Mouse (Mus musculus) kidney, embryonic 14.5 days (tissue): Measurements from ENCODE around the gene Gabra5. TPM values are rescaled to one million over a fixed set of nuclear protein-coding genes. Genes with fewer than 3 reads are reported as not detected.

Source experiments
- ATAC-seq: fragments of 200-750 bp; cut with Nextera tagmentation; 2 replicates; pipeline ENCODE4 v1.8.0; 2017; ENCODE audit warnings: moderate number of reproducible peaks, mild to moderate bottlenecking, moderate TSS enrichment, moderate library complexity; ENCODE audit not compliant: low FRiP score, low TSS enrichment
- H3K27ac ChIP-seq: fragments of 300-500 bp; sonication (generic); 2 replicates; pipeline ENCODE4 v1.5.1; 2014; ENCODE audit warnings: low read depth, mild to moderate bottlenecking, low read length, moderate library complexity, mixed read lengths
- H3K27me3 ChIP-seq: fragments of 300-500 bp; sonication (generic); 2 replicates; pipeline ENCODE4 v1.6.1; 2014; ENCODE audit warnings: mild to moderate bottlenecking, low read length; ENCODE audit not compliant: control insufficient read depth, insufficient read depth
- H3K36me3 ChIP-seq: fragments of 300-500 bp; sonication (generic); 2 replicates; pipeline ENCODE4 v1.6.1; 2014; ENCODE audit warnings: low read length, mixed read lengths; ENCODE audit not compliant: control insufficient read depth, insufficient read depth
- H3K4me1 ChIP-seq: fragments of 300-500 bp; sonication (generic); 2 replicates; pipeline ENCODE4 v1.6.1; 2014; ENCODE audit warnings: low read length, mixed read lengths; ENCODE audit not compliant: control insufficient read depth, insufficient read depth
- H3K4me2 ChIP-seq: fragments of 300-500 bp; sonication (generic); replicated peaks from 2 replicates; pipeline ENCODE4 v1.6.1; 2014; ENCODE audit warnings: low read depth, mild to moderate bottlenecking, low read length
- H3K4me3 ChIP-seq: fragments of 300-500 bp; sonication (generic); 2 replicates; pipeline ENCODE4 v1.5.1; 2014; ENCODE audit warnings: mild to moderate bottlenecking, low read length
- H3K9ac ChIP-seq: fragments of 300-500 bp; sonication (generic); 2 replicates; pipeline ENCODE4 v1.6.1; 2014; ENCODE audit warnings: low read depth, mild to moderate bottlenecking, low read length, moderate library complexity
- H3K9me3 ChIP-seq: fragments of 300-500 bp; sonication (generic); 2 replicates; pipeline ENCODE4 v1.6.1; 2016; ENCODE audit warnings: low read length; ENCODE audit not compliant: control insufficient read depth
- WGBS: fragments of 180-500 bp; shearing (Covaris S2); extraction: QIAGEN DNeasy Blood & Tissue Kit; methylation state at CpG from one replicate; pipeline ENCODE4 v1.1.7; 2014; 5-methylcytosine and 5-hydroxymethylcytosine counted together
- polyA plus RNA-seq: library from polyadenylated mRNA; unstranded; fragments of >200 nt; fragmentation: Nextera tagmentation; extraction: Ambion mirVana; gene quantifications from 2 replicates; pipeline ENCODE4 v1.2.1, GENCODE M21; 2014

Gene Gabra5
- 0.26 and 0.43 TPM in 2 replicates for polyA plus RNA-seq

GRCm38 (mm10) chr7:57509681-57510141 is at the start of gene Gabra5:
TSS of gene Gabra5 (minus strand) at chr7:57510059.
- Histone ChIP-seq H3K36me3 (no peaks in the 10 kb centered on the region), H3K27ac (no peak within 1 kb of the TSS), H3K4me1 (no peaks in the 10 kb centered on the region; the same call in 1 of the 2 replicates), H3K4me3 (peak within 1 kb of the TSS; percentile 45), H3K4me2 (peak within 1 kb of the TSS; percentile 60), H3K27me3 (peaks cover 57% of the 10 kb centered on the region), H3K9me3 (no peaks in the 10 kb centered on the region), H3K9ac (peak within 1 kb of the TSS; percentile 28; the same call in 1 of the 2 replicates)
- ATAC-seq, result peak; percentile 87
- WGBS, result 2% methylated on average over 29 of the region's 59 CpGs

GRCm38 (mm10) chr7:57538565-57538964 is 28.7 kb upstream of the Gabra5 start:
- no peak overlapping the region for H3K27ac ChIP-seq
- H3K36me3 ChIP-seq, result no peaks in the 10 kb centered on the region
- H3K9me3 ChIP-seq, result no peaks in the 10 kb centered on the region
- no peaks in the 10 kb centered on the region for H3K27me3 ChIP-seq
- 22% methylated on average over 7 of the region's 7 CpGs for WGBS
- no peak overlapping the region for H3K9ac ChIP-seq
- no peak overlapping the region for H3K4me3 ChIP-seq
- H3K4me2 ChIP-seq, result no peak overlapping the region
- ATAC-seq, result peak; percentile 49; the same call in 1 of the 2 replicates
- no peaks in the 10 kb centered on the region for H3K4me1 ChIP-seq

GRCm38 (mm10) chr7:57532676-57533075 is 22.8 kb upstream of the Gabra5 start:
- H3K9ac ChIP-seq, result no peak overlapping the region
- no peak overlapping the region for H3K4me3 ChIP-seq
- no peaks in the 10 kb centered on the region; the same call in 1 of the 2 replicates for H3K4me1 ChIP-seq
- H3K27me3 ChIP-seq, result no peaks in the 10 kb centered on the region
- no peaks in the 10 kb centered on the region for H3K9me3 ChIP-seq
- no peak overlapping the region for H3K4me2 ChIP-seq
- no peaks in the 10 kb centered on the region for H3K36me3 ChIP-seq
- ATAC-seq, result peak; percentile 75; the same call in 1 of the 2 replicates
- no peak overlapping the region for H3K27ac ChIP-seq
- WGBS, result 26% methylated on average over 10 of the region's 10 CpGs

GRCm38 (mm10) chr7:57529954-57530353 is 20.1 kb upstream of the Gabra5 start:
- Histone ChIP-seq H3K4me1 (no peaks in the 10 kb centered on the region; the same call in 1 of the 2 replicates), H3K4me2 (no peak overlapping the region), H3K27me3 (no peaks in the 10 kb centered on the region), H3K9me3 (no peaks in the 10 kb centered on the region), H3K9ac (no peak overlapping the region), H3K27ac (no peak overlapping the region), H3K36me3 (no peaks in the 10 kb centered on the region), H3K4me3 (no peak overlapping the region)
- 93% methylated on average over 8 of the region's 8 CpGs for WGBS
- no peak for ATAC-seq

GRCm38 (mm10) chr7:57529451-57529850 is 19.6 kb upstream of the Gabra5 start:
- no peak overlapping the region for H3K4me3 ChIP-seq
- no peak overlapping the region for H3K27ac ChIP-seq
- H3K9ac ChIP-seq, result no peak overlapping the region
- no peak overlapping the region for H3K4me2 ChIP-seq
- H3K36me3 ChIP-seq, result no peaks in the 10 kb centered on the region
- no peaks in the 10 kb centered on the region; the same call in 1 of the 2 replicates for H3K4me1 ChIP-seq
- H3K9me3 ChIP-seq, result no peaks in the 10 kb centered on the region
- WGBS, result 83% methylated on average over 3 of the region's 4 CpGs
- H3K27me3 ChIP-seq, result no peaks in the 10 kb centered on the region
- no peak for ATAC-seq

- H3K27me3 ChIP-seq, result peaks cover 46% of the 10 kb centered on the region
- no peak overlapping the region for H3K9ac ChIP-seq
- no peak overlapping the region for H3K27ac ChIP-seq
- H3K9me3 ChIP-seq, result no peaks in the 10 kb centered on the region
- H3K4me1 ChIP-seq, result no peaks in the 10 kb centered on the region; the same call in 1 of the 2 replicates
- H3K4me3 ChIP-seq, result no peak overlapping the region
- H3K4me2 ChIP-seq, result no peak overlapping the region
- WGBS, result 38% methylated on average over 3 of the region's 3 CpGs
- no peak for ATAC-seq
- no peaks in the 10 kb centered on the region for H3K36me3 ChIP-seq
Observed at GRCm38 (mm10) chr7:57512955-57513354, 3.1 kb upstream of the Gabra5 start.

- Histone ChIP-seq H3K4me1 (no peaks in the 10 kb centered on the region; the same call in 1 of the 2 replicates), H3K9ac (peak overlapping the region; percentile 28; the same call in 1 of the 2 replicates), H3K4me3 (peak overlapping the region; percentile 45), H3K27ac (no peak overlapping the region), H3K4me2 (peak overlapping the region; percentile 60), H3K36me3 (no peaks in the 10 kb centered on the region), H3K9me3 (no peaks in the 10 kb centered on the region), H3K27me3 (peaks cover 51% of the 10 kb centered on the region)
- 3% methylated on average over 71 of the region's 72 CpGs for WGBS
- peak; percentile 83 for ATAC-seq
Observed at GRCm38 (mm10) chr7:57508860-57509632, 813 bp downstream of the Gabra5 start.

GRCm38 (mm10) chr7:57502809-57503208 is 7.0 kb downstream of the Gabra5 start:
- H3K4me1 ChIP-seq, result no peaks in the 10 kb centered on the region
- peaks cover 9% of the 10 kb centered on the region for H3K27me3 ChIP-seq
- no peaks in the 10 kb centered on the region for H3K9me3 ChIP-seq
- H3K4me3 ChIP-seq, result no peak overlapping the region
- H3K27ac ChIP-seq, result no peak overlapping the region
- no peaks in the 10 kb centered on the region for H3K36me3 ChIP-seq
- H3K4me2 ChIP-seq, result no peak overlapping the region
- 83% methylated on average over 4 of the region's 4 CpGs for WGBS
- ATAC-seq, result no peak
- H3K9ac ChIP-seq, result no peak overlapping the region

- no peaks in the 10 kb centered on the region for H3K4me1 ChIP-seq
- H3K27me3 ChIP-seq, result no peaks in the 10 kb centered on the region
- ATAC-seq, result no peak
- no peak overlapping the region for H3K27ac ChIP-seq
- H3K9me3 ChIP-seq, result no peaks in the 10 kb centered on the region
- no peak overlapping the region for H3K9ac ChIP-seq
- H3K36me3 ChIP-seq, result no peaks in the 10 kb centered on the region
- no peak overlapping the region for H3K4me2 ChIP-seq
- no peak overlapping the region for H3K4me3 ChIP-seq
- WGBS, result 81% methylated on average over 4 of the region's 4 CpGs
Observed at GRCm38 (mm10) chr7:57491795-57492194, 18.1 kb downstream of the Gabra5 start.
